Mouse (Mus musculus): ENCODE data around the gene Tubb2b.

DNA sequence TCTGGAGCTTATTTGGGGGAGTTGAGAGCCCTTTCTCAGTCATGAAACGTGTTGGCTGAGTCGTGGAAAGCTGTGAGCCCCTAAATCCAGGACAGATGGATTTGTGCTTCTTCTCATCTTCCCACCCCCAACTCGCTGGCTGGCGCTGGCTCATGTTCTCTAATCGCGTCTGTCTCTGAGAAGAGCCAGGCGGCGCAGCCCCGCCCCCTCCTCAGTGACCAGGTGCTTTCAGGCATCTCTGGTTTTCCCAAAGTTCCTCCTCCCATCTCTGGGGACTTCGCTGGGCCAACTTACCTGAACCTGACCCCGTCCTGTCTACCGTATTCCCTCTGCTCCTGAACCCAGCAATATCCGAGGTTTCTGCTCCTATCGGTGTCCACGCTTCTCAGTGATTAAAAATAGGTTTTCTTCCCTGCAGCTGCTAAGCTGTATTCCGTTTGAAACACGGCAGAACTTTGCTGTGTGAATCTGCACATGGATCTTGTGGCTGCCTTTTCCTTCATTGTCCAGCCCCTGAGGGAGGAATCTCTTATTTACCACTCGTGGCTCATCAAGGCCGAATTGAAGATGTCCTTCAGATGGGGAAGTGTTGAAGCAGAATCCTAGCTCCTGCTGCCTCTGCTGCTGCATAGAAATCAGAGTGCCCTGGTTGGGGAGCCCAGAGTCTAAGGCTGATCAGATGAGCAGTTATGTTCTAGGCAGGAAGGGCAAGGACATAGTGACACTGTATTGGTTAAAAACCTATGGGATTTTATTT is 20.2 kb upstream of the Tubb2b start:
- TF ChIP-seq CTCF (IDR thresholded peaks at IDR 0.05; ENCODE audit: low read depth) (no peak), EP300 (optimal IDR thresholded peaks at IDR 0.05) (no peak)

All from stomach, postnatal 0 days (tissue).